8 mouse cellular contexts compared by ENCODE assay signal in the genomic region with DNA sequence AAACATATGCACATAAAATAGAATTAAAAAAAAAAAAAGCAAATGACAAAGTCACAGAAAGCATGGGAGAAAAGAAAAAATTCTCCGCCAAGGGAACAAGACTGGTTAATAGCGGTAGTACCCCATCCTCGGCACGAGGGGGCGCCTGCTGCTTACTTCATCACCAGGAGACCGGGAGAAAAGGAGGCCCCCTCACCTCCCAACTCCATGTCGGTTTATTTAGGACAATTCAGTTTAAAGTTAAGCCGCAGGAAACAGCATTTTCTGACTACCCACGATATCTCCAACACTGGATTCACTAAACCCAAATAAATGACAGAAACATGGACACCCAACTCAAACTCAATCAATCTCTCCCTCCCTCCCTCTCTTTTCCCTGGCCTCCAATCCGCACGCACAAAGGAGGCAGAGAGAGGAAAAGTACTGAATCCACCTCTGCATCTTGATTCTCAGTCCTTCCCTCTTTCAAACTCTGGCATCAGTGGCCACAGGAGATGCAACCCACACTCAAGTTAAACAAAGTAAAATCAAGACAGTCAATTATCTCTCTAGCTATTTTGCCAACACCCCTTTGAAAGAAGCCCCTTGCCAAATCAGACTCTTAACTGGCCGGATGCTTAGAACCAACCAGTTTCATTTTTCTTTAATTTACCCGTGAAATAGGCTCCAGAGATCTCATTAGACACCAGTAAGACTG. TPM values are rescaled to one million over a fixed set of nuclear protein-coding genes. Genes with fewer than 3 reads are reported as not detected.
DNase-seq lines count a peak whose midpoint lies in the region; ATAC-seq lines count a peak whose summit lies in the region.

No protein-coding gene starts in this region.

- H3K4me2 ChIP-seq in hindbrain, embryonic 15.5 days, result peak overlapping the region; percentile 72

- WGBS in hindbrain, embryonic 15.5 days, result 3% methylated on average over 13 of the region's 13 CpGs

- H3K4me1 ChIP-seq in hindbrain, embryonic 15.5 days (replicated peaks), result peaks cover 62% of the 10 kb centered on the region

- peak overlapping the region; percentile 68 for H3K4me3 ChIP-seq in hindbrain, embryonic 15.5 days

- DNase-seq in MEL-GATA-1-ER (ENCODE audit: extremely low read depth, low read depth), result peak; percentile 66
- DNase-seq in cerebellum, postnatal 14 days, result peak; percentile 92
- DNase-seq in frontal cortex, postnatal 25 days (ENCODE audit: low spot score in 2 of 2), result peak; percentile 78 to 79
- peak; percentile 84 to 89 for DNase-seq in left cerebral cortex, adult 18-20 months (ENCODE audit: low spot score in 2 of 2)
- DNase-seq in lung, postnatal 4 days, result peak; percentile 86 to 88
- DNase-seq in right cerebral cortex, adult 18-20 months, result peak; percentile 86
- DNase-seq in urinary bladder, adult 2 months (ENCODE audit: low spot score), result peak; percentile 61

- H3K27me3 ChIP-seq in hindbrain, embryonic 15.5 days, result no peaks in the 10 kb centered on the region

- no peak for ATAC-seq in hindbrain, embryonic 15.5 days (ENCODE audit: low FRiP score, low read depth)

- H3K9me3 ChIP-seq in hindbrain, embryonic 15.5 days, result no peaks in the 10 kb centered on the region

- peak overlapping the region; percentile 97 for H3K27ac ChIP-seq in hindbrain, embryonic 15.5 days (replicated peaks)

- peak overlapping the region; percentile 78 for H3K9ac ChIP-seq in hindbrain, embryonic 15.5 days

- H3K36me3 ChIP-seq in hindbrain, embryonic 15.5 days, result no peaks in the 10 kb centered on the region

RNA-seq across cellular contexts. Expression of gene Pigv, which starts 1.1 kb away (rescaled TPM):
- polyA plus RNA-seq in hindbrain, embryonic 15.5 days (2015; fragmentation: Nextera tagmentation; extraction: Ambion mirVana), result 14.2 and 14.9 TPM in 2 replicates
- total RNA-seq in left cerebral cortex, adult 18-20 months (2021), result 1 to 10 TPM; 7.1 to 9.7 TPM
- polyA plus RNA-seq in urinary bladder, adult 2 months (2012; rRNA removed), result 17.1 and 19.4 TPM in 2 replicates

RNA-seq across cellular contexts. Expression of gene Zdhhc18, which starts 21.4 kb away (rescaled TPM):
- 12.0 and 15.8 TPM in 2 replicates for polyA plus RNA-seq in hindbrain, embryonic 15.5 days (2015; fragmentation: Nextera tagmentation; extraction: Ambion mirVana)
- total RNA-seq in left cerebral cortex, adult 18-20 months (2021), result 10 to 100 TPM; 35.5 to 39.2 TPM
- polyA plus RNA-seq in urinary bladder, adult 2 months (2012; rRNA removed), result 17.8 and 19.7 TPM in 2 replicates
